Mouse (Mus musculus) right cerebral cortex, postnatal 4 days (tissue): ENCODE results near the gene Wfikkn1.
"Not testable (repeated sequence)": the region's sequence is repeated elsewhere in the genome, so short reads cannot be mapped to it uniquely, and the experiment has no call there.

ENCODE experiments used
- DNase-seq: peaks from one replicate; pipeline ENCODE4 v3.0.0-alpha.2; 2022

Gene Wfikkn1

DNA sequence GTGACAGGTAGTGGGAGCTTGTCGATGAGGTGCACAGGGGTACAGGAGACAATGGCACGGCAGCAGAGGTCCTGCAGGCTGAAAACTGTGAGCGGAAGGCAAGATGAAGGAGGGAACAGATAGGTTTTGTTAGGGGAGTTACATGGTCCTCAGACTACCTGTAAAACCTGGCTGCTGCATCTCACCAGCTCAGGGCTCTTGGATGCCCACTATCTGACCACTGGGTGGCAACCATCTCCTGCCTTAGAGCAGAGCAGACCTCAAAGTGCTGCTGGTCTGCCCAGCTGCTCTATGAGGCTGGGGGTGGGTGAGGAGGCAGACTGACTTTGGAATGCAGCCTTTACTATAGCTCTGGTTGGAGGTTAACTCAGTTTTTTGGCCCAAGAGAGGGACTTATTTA lies 3.2 kb upstream of the Wfikkn1 start:
- DNase-seq: no peak

DNA sequence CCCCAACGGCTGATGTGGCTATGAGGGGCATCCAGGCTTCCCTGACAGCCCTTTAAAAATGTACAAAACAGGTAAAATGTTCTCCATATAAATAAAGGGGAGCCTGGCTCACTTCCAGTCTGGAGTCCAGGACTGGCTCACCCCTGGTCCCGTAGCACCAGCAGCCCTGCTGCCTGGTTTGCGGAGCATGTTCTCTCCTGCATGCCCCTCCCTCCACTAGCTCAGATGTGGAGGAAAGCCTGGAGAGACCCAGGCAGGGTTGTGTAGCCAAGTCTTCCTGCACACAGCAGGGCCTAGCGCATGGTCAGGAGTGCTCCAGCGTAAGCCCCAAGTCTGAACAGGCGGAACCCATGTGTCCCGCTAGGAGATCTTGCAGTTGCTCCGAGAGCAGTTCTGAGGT lies 2.6 kb upstream of the Wfikkn1 start:
- no peak for DNase-seq

DNA sequence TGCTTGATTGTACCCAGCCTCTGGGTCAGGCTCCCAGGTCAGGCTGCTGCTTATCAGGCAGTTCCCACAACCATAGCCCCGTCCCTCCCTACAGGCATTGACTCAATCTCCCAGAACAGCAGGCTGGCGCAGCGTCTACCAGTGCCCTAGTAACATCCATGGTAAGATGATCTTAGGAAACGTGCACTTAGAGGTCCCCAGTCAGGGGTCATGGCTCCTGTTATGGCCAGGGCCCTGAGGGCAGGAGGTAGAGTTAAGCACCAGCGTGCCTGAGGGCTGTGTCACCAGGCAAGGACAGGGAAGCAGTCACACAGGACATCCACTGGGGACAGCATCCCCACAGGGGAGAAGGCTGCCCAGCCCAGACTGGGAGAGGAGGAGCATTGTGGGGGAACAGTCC lies 1.6 kb upstream of the Wfikkn1 start:
- no peak for DNase-seq

DNA sequence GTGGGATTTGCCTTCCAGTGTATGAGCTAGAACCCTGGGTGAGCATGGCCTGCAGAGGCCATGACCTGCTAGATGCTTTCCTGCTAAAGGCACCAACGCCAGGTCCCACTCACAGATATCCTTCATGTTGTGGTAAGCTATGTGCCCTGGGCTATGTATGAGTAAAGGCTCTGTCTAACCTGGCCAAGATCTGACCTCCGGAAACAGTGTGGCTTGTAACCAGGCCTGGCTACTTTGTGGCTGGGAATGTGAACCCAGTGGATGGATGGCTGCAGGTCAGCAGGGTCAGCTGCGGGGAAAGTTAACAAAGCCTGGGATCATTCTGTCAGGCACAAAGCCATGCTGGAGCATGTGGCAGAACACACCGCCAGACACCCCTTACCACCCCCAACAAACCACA lies 1.0 kb upstream of the Wfikkn1 start:
- DNase-seq: no peak

DNA sequence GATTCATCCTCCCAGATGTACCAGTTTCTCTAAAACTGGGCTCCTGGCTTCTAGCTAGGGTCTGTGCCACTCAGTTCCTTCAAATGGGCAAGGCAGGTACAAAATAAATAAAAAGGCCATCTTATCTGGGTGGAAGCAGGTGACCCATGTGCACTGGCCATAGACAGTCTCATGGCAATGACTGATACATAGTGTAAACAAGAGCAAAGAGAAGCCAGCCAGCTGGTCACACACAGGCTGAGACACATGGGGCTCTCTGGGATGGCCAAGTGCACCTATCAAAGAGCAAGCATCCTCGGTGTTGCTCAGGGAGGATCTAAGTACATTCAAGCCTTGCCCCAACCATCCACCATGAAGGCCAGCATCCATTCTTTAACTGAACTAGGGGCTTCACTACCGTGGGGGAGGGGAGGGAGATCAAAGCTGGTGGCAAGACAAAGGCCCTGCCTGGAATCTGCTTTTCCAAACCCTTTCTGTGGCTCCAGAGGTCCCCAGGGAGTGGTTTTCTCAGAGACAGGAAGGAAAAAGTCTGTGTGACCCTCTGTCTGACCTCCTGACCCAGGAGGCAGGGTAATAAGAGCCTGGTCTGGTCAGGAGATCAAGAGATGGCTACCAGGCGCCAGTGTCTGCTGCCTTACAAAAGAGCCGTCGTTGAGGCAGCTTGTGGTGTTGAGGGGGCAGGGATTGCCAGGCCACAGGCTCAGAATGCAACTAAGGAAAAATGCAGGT lies 419 bp upstream of the Wfikkn1 start:
- DNase-seq: no peak

DNA sequence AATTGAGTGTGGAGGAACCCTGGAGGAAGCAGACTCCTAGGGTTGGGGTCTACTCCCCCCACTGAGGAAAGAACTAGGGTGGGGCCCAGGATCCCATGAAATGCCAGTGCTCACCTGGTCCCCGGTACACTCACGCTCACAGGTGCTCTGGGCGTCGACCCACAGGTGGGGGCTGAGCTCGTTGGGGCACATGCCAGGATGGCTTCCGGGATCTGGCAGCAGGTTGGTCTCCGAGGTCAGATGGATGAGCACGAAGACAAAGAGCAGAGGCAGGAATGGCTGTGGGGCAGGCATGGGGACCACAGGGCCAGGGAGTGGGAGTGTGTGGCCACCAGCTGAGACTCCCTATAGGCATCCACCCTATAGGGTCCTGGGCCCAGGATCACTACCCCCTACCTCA lies 908 bp downstream of the Wfikkn1 start:
- no peak for DNase-seq

DNA sequence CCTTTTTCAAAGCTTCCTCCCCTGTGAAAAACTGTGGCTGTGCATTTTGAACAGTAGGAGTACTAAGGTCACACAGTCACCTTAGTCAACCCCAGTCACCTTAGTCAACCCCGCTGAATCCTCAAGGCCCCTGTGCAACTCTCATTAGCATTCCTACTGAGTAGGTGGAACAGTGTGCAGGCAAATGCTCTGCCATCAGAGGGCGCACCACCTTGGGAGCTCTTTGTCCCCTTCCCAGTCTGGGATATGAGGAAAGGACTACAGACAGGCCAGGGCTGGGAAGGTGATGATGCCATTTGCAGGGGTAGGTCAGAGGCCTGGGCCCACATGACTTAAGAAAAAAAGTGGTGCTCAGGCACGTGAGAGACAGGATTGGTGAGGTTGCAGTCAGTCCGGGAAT lies 1.4 kb downstream of the Wfikkn1 start:
- peak; percentile 48 for DNase-seq

DNA sequence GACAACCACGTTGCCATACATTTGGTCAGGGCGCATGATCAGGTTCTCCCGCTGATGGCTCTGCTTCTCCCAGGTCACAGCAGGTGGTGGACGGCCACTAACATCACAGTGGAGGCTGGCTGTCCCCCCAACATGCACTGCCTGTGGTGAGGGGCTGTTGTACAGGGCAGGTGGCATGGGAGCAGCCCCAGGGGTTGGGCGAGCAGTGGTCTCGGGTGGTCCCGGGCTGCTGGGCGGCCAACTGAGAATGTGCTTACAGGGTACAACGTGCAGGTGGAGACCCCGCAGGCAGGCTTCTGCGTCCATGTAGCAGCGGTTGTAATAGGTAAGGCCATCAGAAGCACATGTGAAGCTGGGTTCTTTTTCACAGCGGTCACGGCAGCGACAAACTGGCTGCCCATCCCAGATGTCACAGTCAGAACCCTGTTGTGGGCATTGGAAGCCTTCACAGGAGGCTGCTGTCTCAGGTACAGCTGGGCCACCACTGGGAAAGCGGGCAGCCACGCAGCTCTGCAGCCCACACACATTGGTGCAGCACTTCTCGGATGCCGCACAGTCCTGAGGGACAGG lies 2.0 kb downstream of the Wfikkn1 start:
- DNase-seq: no peak

DNA sequence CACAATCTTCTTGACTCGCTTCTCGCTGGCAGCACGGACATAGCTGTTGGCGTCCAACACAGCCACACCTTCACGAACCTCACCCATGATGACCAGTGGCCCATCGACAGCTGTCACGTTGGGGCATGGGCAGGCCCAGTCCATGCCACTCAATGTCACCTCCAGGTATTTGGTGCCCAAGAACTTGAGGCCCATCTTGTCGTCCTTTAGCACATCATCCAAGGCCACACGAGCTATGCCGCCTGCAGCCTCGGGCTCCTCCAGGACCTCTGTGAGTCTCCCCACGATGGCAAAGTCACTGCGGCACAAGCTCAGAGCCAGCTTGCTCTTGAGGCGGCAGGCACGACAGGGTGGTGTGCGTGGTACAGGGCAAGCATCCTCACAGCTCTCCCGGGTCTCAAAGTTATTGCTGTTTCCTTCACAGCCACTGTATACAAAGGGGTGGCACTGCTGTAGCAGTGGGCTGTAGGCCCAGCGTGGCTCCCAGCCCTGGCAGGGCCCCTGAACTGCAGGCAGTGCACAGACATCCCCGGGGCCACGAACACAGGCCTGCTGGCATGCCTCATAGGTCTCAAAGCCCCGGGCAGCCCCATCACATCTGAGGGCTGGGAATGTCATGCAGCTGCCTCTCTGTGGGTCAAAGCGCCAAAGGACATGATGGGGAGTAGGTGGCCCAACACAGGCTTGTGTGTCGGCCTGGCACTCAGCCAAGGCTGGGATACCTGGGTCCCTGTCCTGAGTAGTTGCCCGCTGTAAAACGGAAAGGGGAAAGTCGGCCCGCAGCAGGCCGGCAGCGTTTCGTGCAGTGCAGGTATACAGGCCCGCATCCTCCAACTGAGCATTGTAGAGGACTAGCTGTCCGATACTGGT lies 2.7 kb downstream of the Wfikkn1 start:
- peak; percentile 34 for DNase-seq

DNA sequence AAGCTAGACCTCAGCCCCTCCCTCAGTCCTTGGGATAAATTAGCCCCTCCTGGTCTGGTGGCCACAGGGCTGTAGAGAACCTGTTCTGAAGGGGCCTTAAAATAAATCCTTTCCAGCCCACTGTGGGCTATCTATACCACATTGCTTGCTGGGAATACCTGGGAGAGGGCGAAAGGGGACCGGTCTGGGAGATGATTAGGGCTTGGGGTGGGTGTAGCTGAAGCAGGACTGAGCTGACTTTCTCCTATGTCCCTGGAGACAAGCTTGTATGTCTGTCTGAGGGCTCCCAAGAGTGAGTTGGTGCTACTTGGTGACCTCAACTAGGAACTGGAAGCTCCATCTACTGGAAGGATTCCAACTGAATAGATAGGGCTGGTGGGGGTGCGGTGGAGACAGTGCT lies 3.6 kb downstream of the Wfikkn1 start:
- no peak for DNase-seq

DNA sequence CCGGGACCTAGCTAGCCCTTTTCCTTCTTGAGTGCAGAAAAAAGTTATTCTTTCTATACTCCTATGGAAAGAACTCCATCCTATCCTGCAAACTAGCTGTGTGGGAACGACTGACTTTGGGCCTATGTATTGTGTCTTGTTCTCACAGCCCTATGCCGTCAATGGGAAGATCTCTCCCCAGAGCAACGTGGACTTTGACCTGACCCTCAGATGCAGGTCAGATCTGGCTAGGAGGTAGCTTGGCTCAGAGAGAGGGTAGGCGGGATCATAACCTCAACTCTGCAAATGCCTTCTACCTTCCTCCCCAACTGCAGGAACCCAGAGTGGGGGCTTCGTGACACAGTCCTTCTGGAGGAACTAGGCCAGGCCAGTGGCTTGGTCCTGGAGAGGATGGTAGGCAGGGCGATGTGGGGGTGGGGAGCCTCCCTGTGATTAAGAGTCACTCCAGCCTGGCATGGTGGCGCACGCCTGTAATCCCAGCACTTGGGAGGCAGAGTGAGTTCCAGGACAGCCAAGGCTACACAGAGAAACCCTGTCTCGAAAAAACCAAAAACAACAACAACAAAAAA lies 4.2 kb downstream of the Wfikkn1 start:
- no peak for DNase-seq

DNA sequence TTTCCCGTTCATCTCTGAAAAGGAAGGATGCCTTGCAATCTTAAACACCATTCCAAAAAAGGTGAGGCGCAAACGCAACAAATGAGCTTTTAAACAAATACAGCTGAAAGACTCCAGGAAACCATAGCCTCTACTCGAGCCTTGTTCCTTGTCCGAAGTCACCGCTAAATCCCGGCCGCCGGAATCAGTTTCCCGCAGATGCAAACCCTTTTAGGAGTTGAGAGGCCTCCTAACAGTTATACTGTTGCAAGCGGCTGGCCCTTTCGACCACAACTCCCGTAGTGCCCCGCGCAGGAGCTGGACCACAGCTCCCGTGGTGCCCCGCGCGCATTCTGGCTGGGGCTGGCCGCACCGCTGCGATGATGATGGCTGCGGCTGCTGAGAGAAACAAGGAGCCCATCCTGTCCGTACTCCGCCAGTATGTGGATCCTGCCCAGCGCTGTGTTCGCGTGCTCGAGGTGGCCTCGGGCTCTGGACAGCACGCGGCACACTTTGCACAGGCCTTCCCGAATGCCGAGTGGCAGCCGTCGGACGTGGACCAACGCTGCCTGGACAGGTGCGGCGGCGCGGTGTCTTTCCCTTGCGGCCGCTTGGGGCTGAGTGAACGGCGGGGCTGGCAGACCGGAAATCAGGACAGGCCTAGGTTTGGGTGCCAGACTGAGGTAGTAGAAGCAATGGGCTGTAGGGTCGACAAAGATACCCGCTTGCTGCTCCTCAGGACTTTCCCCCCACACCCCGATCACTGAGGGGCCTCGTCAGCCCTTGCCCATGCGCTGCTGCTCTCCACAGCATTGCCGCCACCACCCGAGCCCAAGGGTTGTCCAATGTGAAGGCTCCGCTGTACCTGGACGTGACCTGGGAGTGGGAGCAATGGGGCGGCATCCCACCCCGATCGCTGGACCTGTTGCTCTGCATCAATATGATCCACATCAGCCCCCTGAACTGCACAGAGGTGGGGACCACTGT lies 5.2 kb downstream of the Wfikkn1 start:
- DNase-seq: peak; percentile 88

DNA sequence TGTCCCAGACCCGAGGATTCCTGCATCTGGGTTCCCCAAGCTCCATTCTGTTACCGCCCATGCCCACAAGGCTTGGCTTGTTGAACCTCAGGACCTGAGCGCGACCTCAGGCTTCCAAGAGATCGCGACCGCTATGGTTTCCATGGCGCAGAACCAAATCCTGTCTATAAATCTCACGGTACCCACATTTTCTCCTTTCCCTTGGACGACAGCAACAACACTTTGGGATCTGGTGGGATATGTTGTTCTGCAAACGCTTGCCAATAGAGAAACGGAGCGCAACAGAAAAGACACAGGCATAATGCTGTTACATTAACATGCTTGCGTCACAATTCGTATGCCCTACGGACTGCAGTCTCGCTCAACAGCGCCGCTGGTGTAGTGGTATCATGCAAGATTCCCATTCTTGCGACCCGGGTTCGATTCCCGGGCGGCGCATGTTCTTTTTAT lies 5.9 kb downstream of the Wfikkn1 start, which contains the start of gene Mettl26:
TSS of gene Mettl26 (plus strand) at position 354 of the 450 bp plus-strand sequence.
- peak; percentile 99 for DNase-seq

DNA sequence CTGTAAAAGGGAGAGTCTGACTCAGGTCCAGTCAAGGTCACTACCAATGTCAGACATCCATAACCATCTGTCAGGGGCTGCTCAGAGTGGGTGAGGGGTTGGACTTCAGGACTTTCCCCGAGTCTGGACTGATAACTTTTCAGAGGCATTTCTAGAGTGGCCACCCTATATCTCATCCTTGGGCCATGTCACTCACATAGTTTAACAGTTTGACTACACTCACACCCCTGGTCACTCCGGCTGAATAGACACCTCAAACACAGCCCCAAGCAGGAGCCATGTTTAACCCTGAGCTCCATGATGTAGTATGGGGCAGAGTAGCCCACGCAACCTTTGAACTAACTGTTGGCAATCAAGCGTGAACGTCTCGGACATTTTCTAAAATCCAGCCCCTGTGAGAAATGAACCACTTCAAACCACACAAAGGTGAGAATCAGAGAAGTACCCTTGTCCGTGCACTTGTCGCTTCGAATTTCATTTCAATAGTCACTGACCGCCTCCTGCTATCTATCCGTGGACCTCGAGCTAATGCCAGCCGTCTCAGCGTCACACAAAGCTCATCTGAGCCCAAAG lies 6.4 kb downstream of the Wfikkn1 start:
- DNase-seq: no peak

DNA sequence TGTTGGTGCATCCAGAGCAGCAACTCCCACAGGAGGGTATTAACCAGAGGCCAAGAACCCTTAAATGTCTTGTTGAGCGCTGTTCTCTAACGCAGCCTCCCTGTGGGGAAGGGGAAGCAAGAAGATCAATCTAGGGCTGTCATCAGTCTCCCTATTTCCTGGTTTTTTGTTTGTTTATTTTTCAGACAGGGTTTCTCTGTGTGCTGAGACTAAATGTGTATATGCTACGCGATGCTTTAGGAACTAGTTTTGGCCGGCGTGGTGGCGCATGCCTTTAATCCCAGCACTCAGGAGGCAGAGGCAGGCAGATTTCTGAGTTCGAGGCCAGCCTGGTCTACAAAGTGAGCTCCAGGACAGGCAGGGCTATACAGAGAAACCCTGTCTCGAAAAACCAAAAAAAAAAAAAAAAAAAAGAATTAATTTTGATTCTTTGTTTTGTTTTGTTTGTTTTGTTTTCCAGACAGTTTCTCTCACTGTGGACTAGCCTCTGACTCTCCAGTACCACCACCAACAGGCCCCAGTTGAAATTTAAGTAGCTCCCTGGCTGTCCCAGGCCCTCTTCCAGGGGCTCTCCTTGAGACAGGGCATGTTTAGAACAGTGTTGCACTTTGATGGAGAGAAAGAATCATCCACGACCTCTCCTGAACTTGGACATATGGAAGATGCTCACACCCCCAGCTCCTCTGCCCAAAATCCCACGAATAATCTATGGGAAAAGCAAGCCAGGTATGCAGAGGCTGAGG lies 7.1 kb downstream of the Wfikkn1 start:
- DNase-seq: no peak

DNA sequence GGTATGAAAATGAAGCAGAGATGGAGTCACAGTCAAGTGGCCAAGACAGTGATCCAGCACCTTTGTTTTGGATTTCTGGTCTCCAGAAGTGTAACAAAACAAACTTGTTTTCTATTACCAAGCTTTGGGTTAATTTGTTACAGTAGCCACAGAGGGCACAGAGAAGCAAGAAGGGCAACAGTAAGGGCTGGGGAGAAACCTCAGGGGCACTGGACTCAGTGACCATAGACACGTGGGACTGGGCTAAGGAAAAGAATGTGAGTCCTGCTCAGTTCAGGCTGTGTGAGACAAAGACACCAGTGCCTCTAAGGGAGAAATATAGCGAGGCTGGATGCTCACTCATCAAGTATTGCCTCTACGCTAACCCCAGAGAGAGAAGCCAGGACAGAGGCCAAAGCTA lies 8.0 kb downstream of the Wfikkn1 start:
- DNase-seq: no peak

DNA sequence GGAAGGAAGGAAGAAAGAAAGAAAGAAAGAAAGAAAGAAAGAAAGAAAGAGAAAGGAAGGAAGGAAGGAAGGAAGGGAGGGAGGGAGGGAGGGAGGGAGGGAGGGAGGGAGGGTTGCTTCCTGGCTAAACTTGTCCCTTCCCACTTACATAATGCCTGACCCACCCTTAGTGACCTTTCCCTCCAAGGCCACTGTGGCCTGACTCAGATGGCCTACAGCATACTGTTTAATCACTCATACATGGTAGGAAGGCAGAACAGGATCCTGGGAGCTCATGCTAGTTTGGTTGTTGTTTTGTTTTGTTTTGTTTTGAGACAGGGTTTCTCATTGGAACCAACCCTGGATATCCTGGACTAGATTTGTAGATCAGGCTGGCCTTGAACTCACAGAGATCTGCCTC lies 9.1 kb downstream of the Wfikkn1 start:
- not testable (repeated sequence) for DNase-seq

DNA sequence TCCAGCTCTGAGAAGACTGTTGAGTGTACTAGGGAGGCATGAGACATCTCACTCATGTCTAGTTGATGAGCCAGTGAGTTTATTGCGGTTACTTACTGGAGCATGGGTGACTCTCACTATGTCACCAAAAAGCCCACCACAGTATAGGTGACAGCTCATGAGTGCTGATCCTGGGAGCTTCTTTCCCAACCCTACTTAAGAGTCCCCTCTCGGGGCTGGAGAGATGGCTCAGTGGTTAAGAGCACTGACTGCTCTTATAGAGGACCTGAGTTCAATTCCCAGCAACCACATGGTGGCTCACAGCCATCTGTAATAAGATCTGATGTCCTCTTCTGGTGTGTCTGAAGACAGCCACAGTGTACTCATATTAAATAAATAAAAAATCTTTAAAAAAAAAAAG lies 10.7 kb downstream of the Wfikkn1 start:
- DNase-seq: no peak

DNA sequence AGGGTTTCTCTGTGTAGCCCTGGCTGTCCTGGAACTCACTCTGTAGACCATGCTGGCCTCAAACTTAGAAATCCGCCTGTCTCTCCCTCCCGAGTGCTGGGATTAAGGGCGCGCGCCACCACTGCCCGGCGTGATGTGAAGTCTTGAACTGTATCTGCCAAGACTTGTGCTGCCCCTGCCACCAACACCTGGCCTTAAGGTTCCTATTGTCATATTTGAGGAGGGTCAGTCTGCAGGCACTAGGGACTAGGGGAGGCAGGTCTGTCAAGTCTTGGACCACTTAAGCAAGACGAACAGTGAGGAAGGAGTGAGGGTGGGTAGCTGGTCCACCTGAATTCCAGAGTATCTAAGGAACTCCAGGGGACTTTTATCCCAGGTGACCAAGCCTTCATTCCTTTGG lies 11.2 kb downstream of the Wfikkn1 start:
- no peak for DNase-seq

DNA sequence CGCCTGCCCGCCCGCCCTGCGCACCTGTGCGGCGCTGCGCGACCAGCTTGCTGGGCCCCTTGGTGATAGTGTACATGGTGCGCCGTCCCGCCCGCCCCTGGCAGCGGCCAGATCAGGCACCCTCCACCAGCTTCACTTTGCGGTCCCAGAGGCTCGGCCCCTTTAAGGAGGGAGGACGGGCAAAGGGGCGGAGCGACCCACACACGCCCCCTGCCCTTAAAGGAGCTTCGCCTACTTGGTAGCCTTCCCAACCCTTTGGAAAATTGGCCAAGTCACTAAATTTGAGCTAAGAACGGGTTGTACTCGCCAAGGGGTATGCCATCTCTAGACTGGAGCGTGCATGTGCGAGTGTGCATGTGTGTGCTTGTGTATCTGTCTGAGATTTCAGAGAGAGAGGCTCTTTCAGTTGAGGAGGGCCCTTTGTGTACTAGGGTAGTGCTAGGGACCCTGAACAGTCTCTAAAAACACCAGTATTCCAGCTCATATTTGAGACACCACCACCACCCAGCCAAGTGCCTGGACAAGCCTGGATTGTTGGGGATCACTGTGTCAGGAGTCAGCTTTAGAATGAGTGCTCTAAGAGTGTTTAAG lies 12.0 kb downstream of the Wfikkn1 start, which contains the start of gene Mcrip2:
TSS of gene Mcrip2 (minus strand) at position 164 of the 591 bp plus-strand sequence.
- peak; percentile 70 for DNase-seq
